Mouse (Mus musculus) frontal cortex, postnatal 10 days (tissue): ENCODE data around the gene Rgl1.

Experiments
- DNase-seq, 2 experiments: peaks; one replicate each; pipeline ENCODE4 v3.0.0; 2022; ENCODE audit warnings: low spot score in 2 of 2, mixed read lengths in 1 of 2

Gene Rgl1

GRCm38 (mm10) chr1:152587431-152587830 lies 178.7 kb downstream of the Rgl1 start:
- no peak for DNase-seq

GRCm38 (mm10) chr1:152585385-152585984 lies 180.7 kb downstream of the Rgl1 start:
- DNase-seq: no peak

GRCm38 (mm10) chr1:152584933-152585332 lies 181.2 kb downstream of the Rgl1 start:
- DNase-seq: no peak

DNA sequence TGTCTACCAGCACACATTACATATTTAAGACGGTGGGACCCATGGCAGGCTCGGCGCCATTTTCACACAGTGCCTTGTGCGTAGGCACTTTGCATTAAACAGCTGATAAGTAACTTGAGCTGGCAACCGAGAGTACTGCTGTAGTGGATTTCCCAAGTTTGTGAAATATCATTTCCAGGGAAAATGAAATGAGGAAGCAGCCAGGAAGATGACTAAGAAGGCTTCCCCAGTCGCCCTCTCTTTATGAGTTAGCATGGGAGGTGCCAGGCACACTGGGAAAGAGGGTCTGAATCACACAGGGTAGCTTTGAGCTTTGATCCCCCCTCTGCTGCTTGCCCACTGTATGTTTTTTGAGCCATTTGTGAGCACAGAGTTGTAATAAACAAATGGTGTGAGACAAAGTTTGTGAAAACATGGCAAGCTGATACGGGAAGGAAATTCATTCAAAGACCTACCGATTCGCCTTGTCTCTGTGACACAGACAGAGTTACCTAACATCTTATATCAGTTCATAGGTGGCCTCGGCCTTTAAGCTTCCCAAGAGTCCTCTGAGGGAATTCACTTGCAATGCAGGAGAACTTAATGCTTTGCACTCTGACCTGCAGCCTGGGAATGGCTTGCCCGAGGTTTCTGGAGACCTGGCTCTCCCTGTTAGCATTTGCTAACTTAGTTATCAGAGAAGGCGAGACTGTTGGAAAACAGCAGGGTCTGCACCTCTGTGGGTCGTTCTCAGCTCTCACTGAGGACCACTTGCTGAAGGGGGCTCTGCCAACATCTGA lies 184.8 kb downstream of the Rgl1 start:
- DNase-seq: no peak

DNA sequence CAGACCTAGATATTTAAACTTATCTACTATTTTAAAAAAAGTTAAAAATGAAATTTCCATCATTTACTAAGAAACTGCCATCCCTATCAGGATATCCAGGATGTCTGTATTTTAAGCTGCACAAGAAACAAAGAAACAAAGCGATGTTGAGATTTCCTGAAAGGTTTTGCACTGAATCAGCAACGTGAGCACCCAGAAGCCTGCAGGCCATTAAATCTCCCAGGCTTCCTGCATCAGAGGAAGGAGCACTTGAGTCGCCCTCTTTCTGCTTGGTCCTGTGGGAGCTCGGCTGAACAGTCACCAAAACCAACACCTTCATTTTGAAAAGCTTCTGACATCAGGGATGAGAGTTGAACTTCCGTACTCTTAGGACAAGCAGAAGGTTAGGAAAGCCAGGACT lies 187.2 kb downstream of the Rgl1 start:
- DNase-seq: no peak

GRCm38 (mm10) chr1:152578108-152578721 lies 187.9 kb downstream of the Rgl1 start:
- DNase-seq: no peak

DNA sequence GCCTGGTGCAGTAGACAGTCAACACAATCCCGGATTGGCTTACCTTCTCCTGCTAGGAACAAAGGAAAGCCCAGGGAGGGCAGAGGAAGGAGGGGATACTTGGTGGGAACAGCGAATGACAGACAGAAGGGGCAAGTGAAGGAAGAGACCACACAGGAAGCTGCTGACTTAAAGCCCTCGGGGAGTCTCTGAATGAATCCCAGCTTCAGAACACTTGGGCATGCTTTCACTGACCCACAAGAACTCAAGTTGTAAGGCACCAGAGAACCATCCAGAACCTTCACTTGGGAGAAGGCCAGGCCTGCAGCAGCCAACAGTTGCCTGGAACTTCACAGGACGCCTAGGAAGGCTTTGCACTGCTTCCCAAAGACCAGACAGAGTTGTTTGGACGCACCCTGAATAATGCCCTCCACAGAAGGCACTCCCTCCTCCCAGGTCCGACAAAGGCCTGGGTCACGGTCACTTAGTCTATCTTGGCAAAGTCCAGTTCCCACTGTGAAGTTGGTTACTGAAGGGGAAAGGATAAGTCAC lies 189.5 kb downstream of the Rgl1 start:
- no peak for DNase-seq

DNA sequence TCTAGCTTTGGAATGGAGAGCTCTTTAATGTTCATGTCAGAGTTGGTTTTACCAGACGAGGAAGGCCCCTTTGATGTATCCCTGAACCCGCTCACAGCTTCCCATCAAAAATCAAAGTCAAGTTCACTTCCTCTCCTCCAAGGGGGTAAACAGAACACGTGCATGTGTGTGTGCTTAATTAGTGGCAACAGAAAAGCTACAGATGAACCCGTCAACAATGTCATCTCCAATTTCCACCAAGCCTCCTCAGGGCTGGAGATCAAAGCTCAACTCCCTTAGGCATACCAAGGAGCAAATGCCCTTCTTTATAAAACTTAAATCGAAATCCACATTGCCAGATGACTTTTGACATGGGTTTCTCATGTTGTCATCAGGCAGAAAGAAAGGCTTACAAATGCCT lies 191.1 kb downstream of the Rgl1 start:
- DNase-seq: no peak

- DNase-seq: no peak
These were observed 192.6 kb downstream of the Rgl1 start for GRCm38 (mm10) chr1:152573470-152574059.

- no peak for DNase-seq
These were observed 193.2 kb downstream of the Rgl1 start for GRCm38 (mm10) chr1:152572755-152573469.

- DNase-seq: no peak
These were observed 194.8 kb downstream of the Rgl1 start for GRCm38 (mm10) chr1:152571340-152571739.

DNA sequence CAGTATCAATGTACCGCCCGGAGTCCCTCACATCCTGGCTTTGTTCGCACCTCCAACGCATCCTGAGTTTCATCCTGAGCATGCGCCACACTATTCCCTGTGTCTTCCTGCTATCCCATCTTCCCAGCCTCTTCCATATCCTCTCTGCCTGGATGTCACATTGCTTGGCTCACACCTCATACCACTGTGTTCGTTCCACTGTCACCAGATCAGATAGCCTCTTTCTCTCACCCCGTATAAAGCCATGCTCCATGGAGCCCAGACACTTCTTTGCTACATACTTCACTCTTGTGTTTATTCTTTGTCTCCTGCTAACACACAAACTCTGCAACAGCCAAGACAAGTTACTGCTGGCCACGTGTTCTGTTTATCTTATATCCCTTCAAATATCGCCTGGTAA lies 195.5 kb downstream of the Rgl1 start:
- no peak for DNase-seq

- no peak for DNase-seq
These were observed 202.9 kb downstream of the Rgl1 start for GRCm38 (mm10) chr1:152563282-152563681.

DNA sequence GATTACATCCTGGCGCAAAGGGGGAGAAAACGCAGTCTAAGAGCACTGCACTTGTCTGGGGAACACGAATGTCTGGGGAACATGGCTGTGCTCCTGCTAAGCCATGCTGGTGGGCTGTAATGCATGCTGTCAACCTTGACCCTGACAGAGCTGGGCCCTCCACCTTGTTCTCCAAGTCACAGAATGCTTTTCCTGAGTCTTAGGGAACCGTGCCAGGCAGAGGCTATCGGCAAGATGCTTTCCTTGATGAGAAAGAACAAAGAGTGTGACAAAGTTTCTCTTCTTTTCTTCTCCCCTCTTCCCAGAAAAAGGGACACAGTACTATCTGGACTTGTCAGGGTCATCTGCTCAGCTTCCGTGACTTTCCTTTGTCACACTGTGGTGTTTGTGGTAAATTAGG lies 203.3 kb downstream of the Rgl1 start:
- DNase-seq: no peak

GRCm38 (mm10) chr1:152560477-152560876 lies 205.7 kb downstream of the Rgl1 start:
- peak; percentile 48 to 55 for DNase-seq

- DNase-seq: no peak
These were observed 209.4 kb downstream of the Rgl1 start for GRCm38 (mm10) chr1:152556576-152557281.

DNA sequence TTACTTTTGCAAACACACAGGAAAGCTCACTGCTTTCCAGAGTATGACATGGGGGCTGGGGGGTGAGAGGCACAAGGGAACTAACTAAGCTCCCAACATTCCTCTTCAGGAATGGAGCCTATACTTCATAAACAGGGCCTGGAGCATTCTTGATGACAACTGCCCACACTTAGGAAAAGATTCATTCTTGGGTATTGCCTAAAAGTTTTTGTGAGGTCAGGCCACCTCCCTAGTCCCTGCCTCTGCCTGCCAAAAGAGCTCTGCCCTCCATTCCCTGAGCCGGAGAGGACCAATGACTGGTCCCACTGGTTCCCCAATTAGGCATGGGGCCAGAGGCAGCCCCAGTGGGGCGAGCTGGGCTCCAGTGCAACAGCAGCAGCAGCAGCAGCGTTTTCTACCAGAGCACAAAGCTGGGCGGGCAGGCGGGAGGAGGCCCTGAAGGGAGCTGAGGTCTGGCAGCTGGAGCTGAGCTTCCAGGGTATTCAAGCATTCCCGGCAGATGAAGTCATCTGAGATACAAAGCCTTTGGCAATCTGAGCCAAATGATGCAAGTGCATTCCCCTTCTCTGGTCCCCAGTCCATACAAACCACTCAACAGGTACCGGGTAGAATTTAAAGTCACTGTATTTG lies 210.1 kb downstream of the Rgl1 start:
- DNase-seq: peak; percentile 56 to 62

GRCm38 (mm10) chr1:152553912-152554547 lies 212.1 kb downstream of the Rgl1 start:
- no peak for DNase-seq

GRCm38 (mm10) chr1:152550973-152551372 lies 215.2 kb downstream of the Rgl1 start:
- no peak for DNase-seq

DNA sequence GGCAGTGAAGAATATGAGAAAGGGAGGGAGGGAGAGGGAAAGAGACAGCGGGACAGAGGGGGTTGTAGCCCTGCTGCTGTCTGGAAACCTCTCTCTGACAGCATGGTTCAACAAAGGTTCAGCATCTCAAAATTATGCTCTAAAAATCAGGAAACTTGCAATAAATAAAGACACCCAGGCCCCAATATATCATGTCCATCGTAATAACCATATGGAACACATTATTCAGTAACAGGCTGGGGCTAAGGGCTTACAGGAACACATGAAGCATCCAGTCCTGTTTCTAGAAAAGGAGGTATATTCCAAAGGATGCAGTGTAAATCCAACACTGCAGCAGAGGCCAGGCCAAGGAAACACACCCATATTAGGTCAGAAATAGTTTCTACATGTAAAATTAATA lies 215.6 kb downstream of the Rgl1 start:
- no peak for DNase-seq
